Mouse (Mus musculus) lung, adult 2 months (tissue): ENCODE measurements around the gene Vps52.

ENCODE experiments used
- CTCF ChIP-seq: fragments of 200-500 bp; IDR thresholded peaks from 2 replicates; pipeline ENCODE4 v1.5.1; 2011; ENCODE audit warnings: mild to moderate bottlenecking, low read length, control low read depth; ENCODE audit not compliant: insufficient read depth
- POLR2A ChIP-seq: fragments of 200-500 bp; IDR thresholded peaks from 2 replicates; pipeline ENCODE4 v1.6.1; 2011; ENCODE audit warnings: low read depth, mild to moderate bottlenecking, control low read depth, low read length, borderline replicate concordance; ENCODE audit errors: extremely low read depth

GRCm38 (mm10) chr17:33925406-33926116 is 30.1 kb upstream of the Vps52 start:
- TF ChIP-seq CTCF, result no peak
- no peak for TF ChIP-seq POLR2A
